Mouse (Mus musculus): ENCODE results near the gene Prg3. TPM values are rescaled to one million over a fixed set of nuclear protein-coding genes. Genes with fewer than 3 reads are reported as not detected.

Gene Prg3
- total and polyA plus RNA-seq, 3 experiments: not detected

- in situ Hi-C loops (cut with MboI; ENCODE audit: low pct_ligation_motif_present, low pct_unique_long_range_greater_than_20kb, low sequenced_read_pairs): no loop called here
- Histone ChIP-seq H3K4me3 (replicated peaks in 1 of 3; ENCODE audit: low read depth in 2 of 3, low read length in 2 of 3, poor library complexity in 1 of 3) (no peak overlapping the region), H3K79me2 (replicated peaks; ENCODE audit: control insufficient read depth, extremely low read depth, insufficient read depth, poor library complexity, severe bottlenecking) (no peaks in the 10 kb centered on the region), H3K4me2 (ENCODE audit: insufficient read depth, low read depth, poor library complexity, severe bottlenecking) (no peak overlapping the region), H3K27ac (ENCODE audit: insufficient read depth, low read depth) (no peak overlapping the region), H3K27me3 (replicated peaks) (no peaks in the 10 kb centered on the region), H3K9ac (ENCODE audit: insufficient read depth, low read depth) (no peak overlapping the region), H3K4me1 (ENCODE audit: control insufficient read depth in 1 of 2, insufficient read depth in 2 of 2) (peaks cover 2 to 33% of the 10 kb centered on the region in 2 experiments; a peak in 3 of 4 replicates), H3K36me3 (replicated peaks in 1 of 2; ENCODE audit: control insufficient read depth in 1 of 2, insufficient read depth in 1 of 2, low read length in 1 of 2) (peaks cover 0 to 3% of the 10 kb centered on the region in 2 experiments), H3K9me3 (replicated peaks; ENCODE audit: low read length) (no peaks in the 10 kb centered on the region)
- TF ChIP-seq MYC (IDR thresholded peaks at IDR 0.05; ENCODE audit: low read depth, low read length) (no peak), TCF12 (IDR thresholded peaks at IDR 0.05; ENCODE audit: low read depth, low read length) (no peak), MAFK (IDR thresholded peaks at IDR 0.05; ENCODE audit: insufficient replicate concordance, low read length) (no peak), HCFC1 (IDR thresholded peaks at IDR 0.05; ENCODE audit: low read depth, low read length) (no peak), POLR2AphosphoS2 (IDR thresholded peaks at IDR 0.05; ENCODE audit: low read depth, low read length) (no peak)
- no peak for DNase-seq (ENCODE audit: extremely low read depth)
- dilution Hi-C loops (cut with MboI; ENCODE audit: extremely low pct_ligation_motif_present, extremely low pct_unique_long_range_greater_than_20kb, low sequenced_read_pairs): no loop called here
These were observed 21.2 kb downstream of the Prg3 start for GRCm38 (mm10) chr2:85009212-85009611.

GRCm38 (mm10) chr2:85011906-85012604 is 24.0 kb downstream of the Prg3 start:
- Histone ChIP-seq H3K4me1 (ENCODE audit: control insufficient read depth in 1 of 2, insufficient read depth in 2 of 2) (peaks cover 8 to 55% of the 10 kb centered on the region in 2 experiments), H3K27me3 (replicated peaks) (no peaks in the 10 kb centered on the region), H3K4me3 (replicated peaks in 1 of 3; ENCODE audit: low read depth in 2 of 3, low read length in 2 of 3, poor library complexity in 1 of 3) (no peak overlapping the region), H3K9me3 (replicated peaks; ENCODE audit: low read length) (no peaks in the 10 kb centered on the region), H3K79me2 (replicated peaks; ENCODE audit: control insufficient read depth, extremely low read depth, insufficient read depth, poor library complexity, severe bottlenecking) (no peaks in the 10 kb centered on the region), H3K9ac (ENCODE audit: insufficient read depth, low read depth) (no peak overlapping the region), H3K36me3 (replicated peaks in 1 of 2; ENCODE audit: control insufficient read depth in 1 of 2, insufficient read depth in 1 of 2, low read length in 1 of 2) (peaks cover 0 to 2% of the 10 kb centered on the region in 2 experiments), H3K27ac (ENCODE audit: insufficient read depth, low read depth) (no peak overlapping the region), H3K4me2 (ENCODE audit: insufficient read depth, low read depth, poor library complexity, severe bottlenecking) (no peak overlapping the region)
- DNase-seq (ENCODE audit: extremely low read depth): no peak
- dilution Hi-C loops (cut with MboI; ENCODE audit: extremely low pct_ligation_motif_present, extremely low pct_unique_long_range_greater_than_20kb, low sequenced_read_pairs) (no loop called here), in situ Hi-C loops (cut with MboI; ENCODE audit: low pct_ligation_motif_present, low pct_unique_long_range_greater_than_20kb, low sequenced_read_pairs) (no loop called here)
- TF ChIP-seq PAX5 (IDR thresholded peaks at IDR 0.05; ENCODE audit: low read length): no peak
- TF ChIP-seq USF2 (conservative IDR thresholded peaks at IDR 0.05; ENCODE audit: low read depth, low read length): no peak

GRCm38 (mm10) chr2:85012679-85013078 is 24.7 kb downstream of the Prg3 start:
- Histone ChIP-seq H3K4me3 (replicated peaks in 1 of 3; ENCODE audit: low read depth in 2 of 3, low read length in 2 of 3, poor library complexity in 1 of 3) (no peak overlapping the region), H3K36me3 (replicated peaks in 1 of 2; ENCODE audit: control insufficient read depth in 1 of 2, insufficient read depth in 1 of 2, low read length in 1 of 2) (peaks cover 0 to 2% of the 10 kb centered on the region in 2 experiments), H3K27me3 (replicated peaks) (no peaks in the 10 kb centered on the region), H3K79me2 (replicated peaks; ENCODE audit: control insufficient read depth, extremely low read depth, insufficient read depth, poor library complexity, severe bottlenecking) (no peaks in the 10 kb centered on the region), H3K9ac (ENCODE audit: insufficient read depth, low read depth) (no peak overlapping the region), H3K27ac (ENCODE audit: insufficient read depth, low read depth) (no peak overlapping the region), H3K4me1 (ENCODE audit: control insufficient read depth in 1 of 2, insufficient read depth in 2 of 2) (peaks cover 8 to 50% of the 10 kb centered on the region in 2 experiments), H3K9me3 (replicated peaks; ENCODE audit: low read length) (no peaks in the 10 kb centered on the region), H3K4me2 (ENCODE audit: insufficient read depth, low read depth, poor library complexity, severe bottlenecking) (no peak overlapping the region)
- dilution Hi-C loops (cut with MboI; ENCODE audit: extremely low pct_ligation_motif_present, extremely low pct_unique_long_range_greater_than_20kb, low sequenced_read_pairs) (no loop called here), in situ Hi-C loops (cut with MboI; ENCODE audit: low pct_ligation_motif_present, low pct_unique_long_range_greater_than_20kb, low sequenced_read_pairs) (no loop called here)
- TF ChIP-seq CTCF (conservative IDR thresholded peaks at IDR 0.05 in 1 of 2, IDR thresholded peaks at IDR 0.05 in 1 of 2; ENCODE audit: low read depth in 2 of 2, low read length in 2 of 2): no peak
- no peak for TF ChIP-seq ZC3H11A (IDR thresholded peaks at IDR 0.05; ENCODE audit: low read depth, low read length)
- TF ChIP-seq EP300 (IDR thresholded peaks at IDR 0.05; ENCODE audit: low read length): no peak
- TF ChIP-seq MYC (IDR thresholded peaks at IDR 0.05; ENCODE audit: low read depth, low read length): no peak
- DNase-seq (ENCODE audit: extremely low read depth): no peak

Data from CH12.LX (cell line).